Mouse (Mus musculus) kidney, adult 2 months (tissue): ENCODE data around the gene Ctbp2. TPM values are rescaled to one million over a fixed set of nuclear protein-coding genes. Genes with fewer than 3 reads are reported as not detected.

Experiments used
- DNase-seq: peaks from one replicate; pipeline ENCODE4 v3.0.0; 2021
- H3K27ac ChIP-seq: fragments of 200-500 bp; 2 replicates; pipeline ENCODE4 v1.5.1; 2012; ENCODE audit warnings: low read depth, low read length, control low read depth, inconsistent platforms; ENCODE audit not compliant: insufficient read depth
- H3K27me3 ChIP-seq: fragments of 200-500 bp; replicated peaks from 2 replicates; pipeline ENCODE4 v1.6.1; 2012; ENCODE audit warnings: mild to moderate bottlenecking, moderate library complexity, low read length, inconsistent platforms; ENCODE audit not compliant: control insufficient read depth, insufficient read depth
- H3K36me3 ChIP-seq: fragments of 200-500 bp; 2 replicates; pipeline ENCODE4 v1.6.1; 2012; ENCODE audit warnings: mild to moderate bottlenecking, moderate library complexity, low read length, inconsistent platforms; ENCODE audit not compliant: control insufficient read depth, insufficient read depth
- H3K4me1 ChIP-seq: fragments of 200-500 bp; 2 replicates; pipeline ENCODE4 v1.6.1; 2011; ENCODE audit warnings: low read length; ENCODE audit not compliant: control insufficient read depth, insufficient read depth
- H3K4me3 ChIP-seq: fragments of 200-500 bp; 2 replicates; pipeline ENCODE4 v1.5.1; 2011; ENCODE audit warnings: mild to moderate bottlenecking, low read depth, low read length, control low read depth; ENCODE audit not compliant: insufficient read depth
- CTCF ChIP-seq: fragments of 200-500 bp; conservative IDR thresholded peaks from 2 replicates; pipeline ENCODE4 v1.5.1; 2011; ENCODE audit warnings: low read depth, mild to moderate bottlenecking, control low read depth, low read length, moderate library complexity, mixed read lengths; ENCODE audit not compliant: insufficient read depth, insufficient read length
- POLR2A ChIP-seq: fragments of 200-500 bp; IDR thresholded peaks from one replicate; pipeline ENCODE4 v1.6.1; 2011; ENCODE audit warnings: low read depth, low read length, control low read depth
- WGBS: fragments of 180-500 bp; shearing (Covaris S2); methylation state at CpG from one replicate; pipeline ENCODE4 v1.1.7; 2018; 5-methylcytosine and 5-hydroxymethylcytosine counted together
- polyA plus RNA-seq: library from polyadenylated mRNA; depleted of rRNA; stranded (reverse); fragments of >200 nt; gene quantifications from 2 replicates; pipeline ENCODE4 v1.2.3, GENCODE M21; 2012; rRNA removed

Ctbp2 gene
- polyA plus RNA-seq, 1 experiment = 48.6 TPM

GRCm38 (mm10) chr7:132939118-132939517, 185.0 kb downstream of the Ctbp2 start:
- Histone ChIP-seq H3K4me3 (no peak overlapping the region), H3K4me1 (no peaks in the 10 kb centered on the region; the same call in 1 of the 2 replicates), H3K27me3 (no peaks in the 10 kb centered on the region), H3K27ac (no peak overlapping the region), H3K36me3 (no peaks in the 10 kb centered on the region)
- no peak for TF ChIP-seq POLR2A
- TF ChIP-seq CTCF = no peak
- no peak for DNase-seq
- 87% methylated on average over 2 of the region's 2 CpGs for WGBS

Other genes with a start within 250 kb of the Ctbp2 start
- gene Zranb1, start 193.2 kb downstream of the Ctbp2 start, polyA plus RNA-seq = 6.8 and 8.2 TPM in 2 replicates
- 14.8 and 15.3 TPM in 2 replicates for gene Fgfr2, start 1.0 kb downstream of the Ctbp2 start, polyA plus RNA-seq